Mouse (Mus musculus): Measurements from ENCODE around the gene Cdkn2d. TPM values are rescaled to one million over a fixed set of nuclear protein-coding genes. Genes with fewer than 3 reads are reported as not detected.
"Not testable (repeated sequence)": the region's sequence is repeated elsewhere in the genome, so short reads cannot be mapped to it uniquely, and the experiment has no call there.

The Cdkn2d gene
- total RNA-seq, 2 experiments from 2014 or later, result 53.6 to 61.7 TPM

DNA sequence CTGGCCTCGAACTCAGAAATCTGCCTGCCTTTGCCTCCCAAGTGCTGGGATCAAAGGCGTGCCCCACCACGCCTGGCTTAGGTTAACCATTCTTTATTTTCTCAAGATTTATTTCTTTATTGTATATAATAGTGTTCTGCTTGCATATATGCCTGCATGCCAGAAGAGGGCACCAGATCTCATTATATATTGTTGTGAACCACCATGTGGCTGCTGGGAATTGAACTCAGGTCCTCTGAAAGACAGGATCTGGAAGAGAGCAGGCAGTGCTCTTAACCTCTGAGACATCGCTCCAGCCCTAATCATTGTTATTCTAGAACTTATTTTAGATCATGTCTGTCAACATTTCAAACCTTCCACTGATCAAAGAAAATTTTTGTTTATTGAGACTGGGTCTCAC is 28.3 kb upstream of the Cdkn2d start:
- no peak for DNase-seq (ENCODE audit: extremely low spot score in 1 of 2, low spot score in 1 of 2)

DNA sequence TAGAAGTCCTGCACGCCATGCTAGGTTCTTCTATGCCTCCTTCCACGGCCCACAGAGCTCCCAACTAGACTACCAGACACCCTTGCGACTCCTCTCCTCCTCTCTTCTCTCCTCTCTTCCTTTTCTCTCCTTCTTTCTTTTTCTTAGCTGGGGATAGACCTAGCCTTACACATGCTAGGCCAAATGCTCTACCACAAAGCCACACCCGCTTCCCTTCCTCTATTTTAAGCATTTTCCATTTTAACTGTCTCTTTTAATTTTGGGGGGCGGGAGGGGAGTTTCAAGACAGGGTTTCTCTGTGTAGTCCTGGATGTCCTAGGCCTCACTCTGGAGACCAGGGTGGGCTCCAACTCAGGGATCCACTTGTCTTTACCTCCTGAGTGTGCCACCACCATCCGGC is 27.6 kb upstream of the Cdkn2d start:
- no peak for DNase-seq (ENCODE audit: extremely low spot score in 1 of 2, low spot score in 1 of 2)

GRCm38 (mm10) chr9:21316696-21317095 is 25.5 kb upstream of the Cdkn2d start:
- no peak for DNase-seq (ENCODE audit: extremely low spot score in 1 of 2, low spot score in 1 of 2)

- DNase-seq (ENCODE audit: extremely low spot score in 1 of 2, low spot score in 1 of 2), result no peak
Observed at GRCm38 (mm10) chr9:21315421-21315820, 24.2 kb upstream of the Cdkn2d start.

GRCm38 (mm10) chr9:21314367-21315140 is 23.3 kb upstream of the Cdkn2d start:
- no peak for DNase-seq (ENCODE audit: extremely low spot score in 1 of 2, low spot score in 1 of 2)

DNA sequence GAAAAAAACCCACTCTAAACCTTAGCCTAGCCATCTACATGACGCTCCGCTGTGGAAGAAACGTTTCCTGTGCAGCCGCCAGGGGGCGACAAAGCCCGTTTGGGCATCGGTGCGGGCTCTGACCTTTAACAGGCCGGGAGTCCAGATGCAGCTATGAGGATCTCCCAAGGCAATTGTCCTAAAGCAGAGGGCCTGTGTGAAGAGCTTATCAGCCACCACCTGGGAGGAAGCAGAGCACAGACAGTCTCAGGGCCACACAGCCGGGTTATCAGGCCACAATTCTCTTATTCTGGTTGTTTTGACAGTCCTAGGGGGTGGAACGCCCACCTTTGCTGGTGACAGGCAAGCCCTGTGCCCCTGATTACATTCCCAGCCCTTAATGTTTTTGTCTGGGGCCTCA is 22.2 kb upstream of the Cdkn2d start:
- DNase-seq (ENCODE audit: extremely low spot score in 1 of 2, low spot score in 1 of 2), result peak; percentile 71 to 94

GRCm38 (mm10) chr9:21312134-21312533 is 20.9 kb upstream of the Cdkn2d start, which contains the start of gene Ap1m2:
Gene Ap1m2, minus strand, starts transcription at chr9:21312337.
- no peak for DNase-seq (ENCODE audit: extremely low spot score in 1 of 2, low spot score in 1 of 2)

DNA sequence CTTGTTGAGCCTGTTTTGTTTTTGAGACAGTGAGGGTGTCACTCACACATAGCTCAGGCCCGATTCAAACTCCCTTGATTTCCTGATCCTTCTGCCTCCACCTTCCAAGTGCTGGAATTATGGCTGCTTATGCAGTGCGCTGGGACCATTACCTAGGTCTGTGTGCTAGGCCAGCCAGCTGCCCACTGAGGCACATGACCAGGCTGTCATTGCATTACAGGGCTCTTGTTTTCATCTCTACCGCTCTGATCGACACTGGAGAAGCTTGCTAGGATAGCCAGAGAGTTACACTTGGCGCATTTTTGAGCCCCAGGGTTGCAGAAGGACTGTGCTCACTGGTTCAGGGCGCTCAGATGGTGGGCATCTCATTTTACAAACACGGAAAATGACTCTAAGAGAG is 20.5 kb upstream of the Cdkn2d start:
- no peak for DNase-seq (ENCODE audit: extremely low spot score in 1 of 2, low spot score in 1 of 2)

GRCm38 (mm10) chr9:21309150-21309741 is 18.0 kb upstream of the Cdkn2d start:
- no peak for DNase-seq (ENCODE audit: extremely low spot score in 1 of 2, low spot score in 1 of 2)

DNA sequence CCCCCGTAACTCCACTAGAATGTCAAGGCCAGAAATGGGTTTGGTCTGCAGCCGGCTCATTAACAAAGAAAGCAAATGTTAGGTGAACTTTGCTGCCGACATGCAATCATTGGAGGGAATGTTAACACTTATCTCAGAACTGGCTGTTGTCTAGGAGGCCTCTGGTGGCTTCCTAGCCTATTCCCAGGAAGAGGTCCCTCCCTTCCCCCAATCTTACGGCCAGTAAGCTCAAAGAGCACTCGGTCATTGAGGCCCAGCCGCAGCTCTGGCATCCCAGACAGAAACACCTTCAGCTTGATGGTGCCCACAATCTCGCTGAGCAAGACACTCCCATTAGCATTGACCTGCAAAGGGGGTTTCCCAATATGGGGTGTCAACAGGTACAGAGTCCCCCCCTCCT is 13.9 kb upstream of the Cdkn2d start:
- no peak for DNase-seq (ENCODE audit: extremely low spot score in 1 of 2, low spot score in 1 of 2)

- DNase-seq (ENCODE audit: extremely low spot score in 1 of 2, low spot score in 1 of 2), result no peak
Observed at GRCm38 (mm10) chr9:21299014-21299413, 7.8 kb upstream of the Cdkn2d start.

- no peak for DNase-seq (ENCODE audit: extremely low spot score in 1 of 2, low spot score in 1 of 2)
Observed at GRCm38 (mm10) chr9:21292271-21292670, 1.1 kb upstream of the Cdkn2d start.

DNA sequence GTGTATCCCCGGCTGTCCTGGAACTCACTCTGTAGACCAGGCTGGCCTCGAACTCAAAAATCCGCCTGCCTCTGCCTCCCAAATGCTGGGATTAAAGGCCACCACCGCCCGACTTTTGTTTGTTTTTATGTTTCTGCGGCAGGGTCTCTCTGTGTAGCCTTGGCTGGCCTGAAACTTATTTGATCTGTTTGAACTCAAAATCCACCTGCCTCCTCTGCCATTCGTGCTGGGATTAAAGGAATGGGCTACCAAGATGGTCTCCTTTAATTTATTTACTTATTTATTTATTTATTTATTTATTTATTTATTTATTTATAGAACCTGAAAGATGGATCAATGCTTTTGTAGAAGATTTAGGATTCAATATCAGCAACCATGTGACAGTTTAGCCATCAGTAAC is 661 bp upstream of the Cdkn2d start:
- not testable (repeated sequence) for DNase-seq (ENCODE audit: extremely low spot score in 1 of 2, low spot score in 1 of 2)

DNA sequence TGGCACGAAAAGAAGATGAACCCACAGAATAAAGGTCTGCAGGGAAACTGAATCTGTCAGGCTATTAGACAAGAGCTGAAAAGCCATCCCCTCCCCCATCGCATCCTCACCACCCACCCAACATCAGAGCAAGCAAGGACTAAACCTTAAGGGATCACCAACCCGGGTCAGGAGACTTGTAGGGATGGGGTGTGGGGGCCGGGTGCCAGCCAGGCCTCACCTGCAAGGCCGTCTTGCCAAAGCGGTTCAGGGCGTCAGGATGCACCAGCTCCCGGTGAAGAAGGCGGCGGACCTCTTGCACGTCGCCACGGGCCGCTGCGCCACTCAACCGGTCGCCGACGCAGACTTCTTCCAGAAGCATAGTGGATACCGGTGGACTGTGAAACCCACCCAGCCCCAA is 618 bp downstream of the Cdkn2d start:
- no peak for DNase-seq (ENCODE audit: extremely low spot score in 1 of 2, low spot score in 1 of 2)

DNA sequence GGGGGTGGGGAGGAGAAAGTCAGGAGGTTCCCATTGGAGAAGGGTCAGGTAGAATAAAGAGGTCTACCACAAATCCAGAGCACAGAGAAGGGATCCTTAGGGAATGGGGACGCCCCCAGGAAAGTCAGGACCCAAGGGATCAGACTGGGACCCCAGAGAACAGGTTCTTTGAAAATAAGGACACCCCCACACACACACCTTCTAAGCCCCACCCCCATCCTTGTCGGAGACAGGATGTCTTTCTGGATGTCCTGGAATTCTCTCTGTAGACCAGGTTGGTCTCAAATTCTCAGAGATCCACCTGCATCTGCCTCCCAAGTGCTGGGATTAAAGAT is 1.9 kb downstream of the Cdkn2d start:
- DNase-seq (ENCODE audit: extremely low spot score in 1 of 2, low spot score in 1 of 2), result no peak

GRCm38 (mm10) chr9:21288404-21289336 is 2.5 kb downstream of the Cdkn2d start:
- no peak for DNase-seq (ENCODE audit: extremely low spot score in 1 of 2, low spot score in 1 of 2)

DNA sequence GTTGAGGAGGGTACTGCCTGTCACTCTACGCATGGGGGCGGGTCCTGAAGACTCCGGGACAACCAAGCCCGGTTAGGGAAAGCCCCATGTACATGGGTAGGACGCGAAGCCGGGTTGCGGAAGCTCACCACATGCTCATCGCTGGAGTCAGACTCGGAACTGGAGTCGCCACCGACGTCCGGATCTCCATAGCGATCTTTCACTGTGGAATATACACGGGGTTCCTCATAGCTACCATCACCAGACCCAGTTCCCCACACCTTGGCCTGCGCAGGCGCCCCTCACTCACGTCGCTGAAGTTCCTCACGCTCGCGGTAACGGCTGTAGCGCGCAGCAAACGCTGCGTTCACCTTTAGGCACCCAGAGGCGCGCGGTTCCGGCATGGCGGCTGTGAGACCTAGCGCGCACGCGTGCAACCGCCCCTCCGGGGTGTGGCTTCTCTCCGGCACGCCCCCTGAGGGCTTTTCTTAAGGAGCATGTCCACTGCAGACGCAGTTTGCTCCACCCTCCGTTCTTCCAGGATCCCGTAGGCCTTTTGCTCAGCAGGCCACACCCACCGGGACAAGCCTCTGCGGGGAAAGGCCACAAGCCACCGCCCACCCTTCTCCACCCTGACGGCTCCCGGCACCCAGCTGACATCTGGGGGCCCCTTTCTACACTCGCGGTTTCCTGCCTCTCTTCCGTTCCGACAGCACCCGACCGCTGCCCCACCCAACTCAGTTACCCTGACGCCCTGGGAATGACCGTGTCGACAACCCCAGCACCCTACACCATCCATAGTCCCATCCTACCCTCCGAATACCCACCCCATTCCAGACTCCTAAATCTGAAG is 3.4 kb downstream of the Cdkn2d start, which contains the start of gene Kri1:
TSS of gene Kri1 (minus strand) at position 399 of the 832 bp plus-strand sequence.
- DNase-seq (ENCODE audit: extremely low spot score in 1 of 2, low spot score in 1 of 2), result peak; percentile 88 to 91

DNA sequence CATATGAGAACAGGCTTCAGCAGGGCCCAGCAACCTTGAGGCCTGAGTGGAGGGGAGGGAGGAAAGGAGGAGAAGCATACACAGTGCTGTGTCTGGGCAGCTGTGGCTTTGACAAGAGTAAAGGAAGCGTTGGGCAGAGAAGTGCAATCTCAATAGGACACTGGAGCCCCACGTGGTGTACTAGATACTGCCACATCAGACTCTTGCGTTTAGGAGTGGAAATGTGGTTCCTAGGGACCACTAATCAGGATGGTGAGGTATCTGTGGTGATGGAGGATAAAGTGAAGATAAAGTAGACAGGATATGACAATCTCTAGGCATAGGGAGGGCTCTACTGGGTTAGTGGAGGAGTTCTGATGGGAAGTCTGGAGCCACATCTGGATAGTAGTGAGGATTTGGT is 4.5 kb downstream of the Cdkn2d start:
- DNase-seq (ENCODE audit: extremely low spot score in 1 of 2, low spot score in 1 of 2), result no peak

- no peak for DNase-seq (ENCODE audit: extremely low spot score in 1 of 2, low spot score in 1 of 2)
Observed at GRCm38 (mm10) chr9:21283994-21284393, 7.2 kb downstream of the Cdkn2d start.

DNA sequence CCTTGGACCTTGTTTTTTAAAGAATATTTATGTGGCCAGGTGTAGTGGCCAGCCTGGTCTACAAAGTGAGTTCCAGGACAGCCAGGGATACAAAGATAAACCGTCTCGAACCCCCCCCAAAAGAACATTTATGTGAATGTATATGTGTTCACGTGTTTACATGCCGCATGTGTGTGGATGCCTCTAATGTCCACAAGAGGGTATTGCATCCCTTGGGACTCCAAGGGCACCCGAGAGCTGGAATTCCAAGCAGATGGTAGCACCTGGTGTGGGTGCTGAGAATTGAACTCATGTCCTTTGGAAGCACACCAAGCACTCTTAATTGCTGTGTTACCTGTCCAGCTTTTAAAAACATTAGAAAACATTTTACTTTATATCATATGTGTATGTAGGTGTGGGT is 7.6 kb downstream of the Cdkn2d start:
- no peak for DNase-seq (ENCODE audit: extremely low spot score in 1 of 2, low spot score in 1 of 2)
